Mouse (Mus musculus) urinary bladder, postnatal 14 days (tissue): ENCODE measurements at regions not wholly inside any gene's neighbourhood (a gene's known extent, or its start where the extent isn't known, plus 50 kb on each side); places are given as distances from the start of the nearest gene placed in this dataset.
A peak's percentile ranks its signal among the peaks of the same experiment; 100 is the strongest.

Experiments
- DNase-seq: peaks from one replicate; pipeline ENCODE4 v3.0.0; 2021; ENCODE audit warnings: low spot score

GRCm38 (mm10) chr1:73857497-73857896 is 266.8 kb downstream of the Tns1 start:
- DNase-seq = no peak

GRCm38 (mm10) chr1:73856811-73857210 is 267.4 kb downstream of the Tns1 start:
- no peak for DNase-seq

- no peak for DNase-seq
These were observed 268.9 kb downstream of the Tns1 start for GRCm38 (mm10) chr1:73855306-73855705.

DNA sequence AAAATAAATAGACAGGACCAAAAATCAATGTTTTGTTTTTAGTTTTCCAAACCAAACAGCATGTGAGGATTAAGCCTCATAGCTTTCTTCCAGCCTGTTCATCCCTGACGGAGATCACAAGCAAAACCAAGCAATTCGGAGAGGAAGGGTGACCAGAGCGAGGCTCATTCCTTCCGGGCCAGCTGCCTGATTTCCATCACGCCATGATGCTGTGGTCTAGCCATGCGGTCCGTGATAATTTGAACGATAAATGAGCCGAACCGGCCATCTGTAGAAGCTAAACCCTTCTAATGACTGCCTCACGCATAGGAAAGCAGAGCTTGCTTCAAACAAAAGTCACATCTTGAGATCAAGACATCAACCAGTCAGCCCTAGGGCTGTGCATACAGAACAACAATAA is 270.4 kb downstream of the Tns1 start:
- no peak for DNase-seq

DNA sequence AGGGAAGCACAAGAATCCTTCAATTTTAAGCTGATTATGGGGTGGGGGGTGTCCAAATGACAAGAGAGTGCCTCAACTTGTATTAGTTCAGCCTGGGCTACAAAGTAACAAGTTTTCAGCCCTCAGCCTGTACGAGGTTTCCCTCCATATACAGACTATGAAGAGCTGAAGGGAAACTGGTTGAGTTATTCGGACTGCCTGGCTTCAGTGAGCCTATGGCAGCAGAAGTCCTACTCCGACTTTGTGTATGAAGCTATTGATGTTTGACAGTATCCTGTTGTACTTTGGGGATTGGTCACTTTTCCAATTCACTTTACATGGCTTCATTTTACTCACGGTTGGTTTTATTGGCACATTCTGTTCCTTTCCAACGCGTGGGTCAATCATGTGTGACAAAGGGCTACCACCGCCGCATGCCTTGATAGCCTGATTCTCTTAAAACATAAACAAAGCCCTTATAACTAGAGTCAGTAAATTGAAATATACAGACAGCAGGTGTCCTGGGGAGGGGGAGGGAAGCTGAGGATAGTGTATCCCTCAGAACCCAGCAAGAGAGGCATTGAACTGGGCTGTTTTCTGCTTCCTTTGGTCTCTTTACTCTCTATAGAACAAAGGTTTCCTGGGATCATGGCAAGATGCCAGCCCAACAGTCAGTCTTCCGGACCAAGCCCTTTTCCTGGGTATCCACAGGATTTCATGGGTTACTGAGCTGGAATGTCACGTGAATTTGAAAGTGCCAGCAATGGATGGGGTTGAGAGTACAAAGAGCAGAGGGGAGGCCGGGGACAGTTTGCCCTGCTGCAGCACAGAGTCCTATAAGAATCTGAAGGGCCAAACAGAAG is 273.9 kb downstream of the Tns1 start:
- no peak for DNase-seq

- no peak for DNase-seq
These were observed 275.9 kb downstream of the Tns1 start for GRCm38 (mm10) chr1:73848370-73848769.

- DNase-seq = no peak
These were observed 277.1 kb downstream of the Tns1 start for GRCm38 (mm10) chr1:73847126-73847525.

DNA sequence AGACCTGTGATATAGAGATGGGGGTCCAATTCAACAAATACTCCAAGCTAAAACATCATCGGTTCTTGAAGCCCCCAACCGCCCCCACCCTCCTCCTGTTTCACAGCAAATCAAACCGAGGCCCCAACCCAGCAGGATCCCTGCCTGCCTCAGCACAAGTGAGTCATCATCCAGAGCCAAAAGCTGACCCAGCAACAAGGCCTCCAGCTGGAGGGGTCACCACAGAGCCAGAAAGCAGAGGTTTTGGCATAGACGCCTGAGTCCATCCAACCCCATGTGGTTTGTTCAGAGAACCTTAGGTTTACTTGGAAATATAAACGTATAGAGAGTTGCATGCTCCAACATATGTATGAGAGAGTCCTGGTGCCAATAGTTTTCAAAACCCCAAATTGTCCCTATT is 279.1 kb downstream of the Tns1 start:
- no peak for DNase-seq

DNA sequence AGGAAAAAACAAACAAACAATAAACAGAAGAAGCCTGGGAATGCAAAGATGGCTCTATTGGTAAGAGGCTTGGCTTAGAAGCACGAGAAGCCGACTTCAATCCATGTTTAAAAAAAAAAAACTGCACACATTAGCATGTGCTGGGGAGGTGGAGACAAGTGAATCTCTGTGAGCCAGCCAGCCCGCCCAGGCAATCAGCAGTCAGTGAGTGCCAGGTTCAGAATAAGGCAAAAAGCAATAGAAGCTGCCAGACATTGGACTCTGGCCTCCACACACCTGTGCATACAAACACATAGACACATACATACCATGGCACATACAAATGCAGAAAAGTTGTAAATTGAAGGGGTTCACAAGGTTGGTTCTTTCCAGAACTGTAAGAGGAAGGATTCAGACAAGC is 279.7 kb downstream of the Tns1 start:
- no peak for DNase-seq

DNA sequence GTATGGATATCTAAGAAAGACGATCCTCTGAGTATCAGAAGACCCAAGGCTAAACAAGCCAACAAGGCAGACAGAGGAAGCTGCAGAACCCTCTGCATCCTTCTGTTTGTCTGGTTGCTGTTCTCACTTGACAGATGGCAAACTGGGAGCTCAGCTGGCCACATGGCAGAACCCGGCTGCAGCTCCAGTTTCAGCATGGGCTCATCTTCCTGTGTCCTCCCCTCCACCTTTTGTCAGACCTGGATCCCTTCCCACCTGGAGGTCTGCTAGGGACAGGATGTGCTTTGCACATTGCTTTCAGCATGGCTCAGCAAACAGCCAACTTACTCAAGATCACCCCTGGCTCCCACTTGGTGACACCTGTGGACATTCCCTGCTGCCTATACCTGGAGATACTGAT is 284.9 kb downstream of the Tns1 start:
- DNase-seq = no peak

DNA sequence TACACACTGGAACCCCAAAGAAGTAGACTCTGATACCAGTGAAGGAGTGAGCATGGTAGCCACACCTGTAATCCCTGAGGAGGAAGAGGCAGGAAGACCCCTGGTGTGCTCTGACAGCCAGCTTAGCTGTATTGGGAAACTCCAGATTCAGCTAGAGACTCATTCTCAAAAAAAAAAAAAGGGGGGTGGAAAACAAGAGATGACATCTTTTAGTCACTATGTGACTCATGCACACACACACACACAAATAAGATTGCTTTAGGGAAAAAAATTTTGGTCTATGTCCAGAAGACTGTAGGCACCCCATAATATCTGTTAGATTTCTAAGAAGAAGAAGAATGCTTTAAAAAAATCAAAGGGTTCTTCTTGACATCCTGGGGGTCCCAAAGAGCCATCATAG is 287.6 kb downstream of the Tns1 start:
- no peak for DNase-seq

DNA sequence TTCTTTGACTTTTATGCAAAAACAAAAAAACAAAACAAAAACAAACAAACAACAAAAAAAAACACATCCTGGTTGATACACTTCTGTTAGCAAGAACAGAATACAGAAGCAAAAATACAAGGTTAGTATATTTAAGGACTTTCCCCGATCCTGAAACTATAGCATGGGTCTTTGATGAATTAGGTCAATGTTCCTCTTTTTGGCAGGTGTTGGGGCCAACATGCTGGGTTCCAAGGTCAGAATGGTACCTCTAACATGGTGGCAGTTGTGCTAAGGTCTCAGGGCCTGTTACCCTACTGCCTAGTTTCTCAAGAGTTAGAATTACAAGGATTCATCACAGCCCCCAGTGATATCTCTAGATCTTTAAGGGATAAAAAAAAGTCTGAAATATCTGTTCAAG is 289.7 kb downstream of the Tns1 start:
- DNase-seq = no peak

GRCm38 (mm10) chr1:73830486-73831132 is 293.6 kb downstream of the Tns1 start:
- DNase-seq = no peak

DNA sequence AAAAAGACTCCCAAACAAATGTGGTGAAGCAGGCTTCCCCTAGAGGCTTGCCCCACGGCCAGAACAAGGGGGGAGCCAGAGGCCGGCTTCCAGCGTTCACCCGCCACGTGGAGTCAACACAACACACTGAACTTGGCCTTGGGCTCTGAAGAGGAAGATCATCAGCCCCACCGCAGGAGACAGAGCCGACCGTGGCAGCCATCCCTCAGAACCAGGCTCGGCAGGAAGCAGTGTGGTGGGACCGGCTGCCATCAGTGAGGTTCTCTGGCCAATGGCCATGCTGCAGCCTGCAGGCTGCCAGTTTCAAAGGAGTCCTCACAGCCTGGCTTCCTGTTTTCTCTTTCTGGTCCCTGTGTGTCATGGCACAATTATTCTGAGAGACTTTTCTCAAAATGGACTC is 295.3 kb downstream of the Tns1 start:
- DNase-seq = no peak

DNA sequence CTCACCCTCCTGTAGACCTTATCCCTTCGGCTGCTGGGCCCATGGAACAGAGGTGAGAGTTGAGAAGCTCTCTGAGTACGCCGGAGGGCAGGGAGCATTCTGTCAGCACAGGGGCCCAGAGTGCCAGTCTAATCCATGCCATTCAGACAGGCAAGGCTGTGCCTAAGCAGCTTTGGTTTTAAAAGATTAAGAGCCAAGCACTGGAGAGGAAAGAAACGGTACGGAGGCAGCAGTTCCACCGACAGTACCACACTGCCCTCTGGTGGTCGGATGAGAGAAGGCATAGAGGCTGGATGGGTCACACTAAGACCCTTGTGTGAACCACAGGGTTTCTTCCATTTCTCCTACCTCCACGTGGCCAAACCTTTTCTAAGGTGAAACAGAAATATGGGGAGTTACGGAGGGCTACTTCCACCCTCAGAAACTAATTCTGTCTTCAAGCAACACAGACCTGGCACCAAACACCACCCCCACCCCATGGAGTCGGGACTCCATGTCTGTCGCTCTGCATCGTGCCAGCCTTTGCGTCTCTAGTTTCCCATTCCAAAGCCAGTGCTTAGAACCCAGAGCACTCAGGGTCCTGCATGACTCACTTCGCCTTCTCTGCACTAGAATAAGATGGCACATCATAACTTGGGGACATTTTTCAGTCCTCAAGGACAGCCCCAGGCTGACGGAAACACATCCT is 297.9 kb downstream of the Tns1 start:
- peak; percentile 88 for DNase-seq

DNA sequence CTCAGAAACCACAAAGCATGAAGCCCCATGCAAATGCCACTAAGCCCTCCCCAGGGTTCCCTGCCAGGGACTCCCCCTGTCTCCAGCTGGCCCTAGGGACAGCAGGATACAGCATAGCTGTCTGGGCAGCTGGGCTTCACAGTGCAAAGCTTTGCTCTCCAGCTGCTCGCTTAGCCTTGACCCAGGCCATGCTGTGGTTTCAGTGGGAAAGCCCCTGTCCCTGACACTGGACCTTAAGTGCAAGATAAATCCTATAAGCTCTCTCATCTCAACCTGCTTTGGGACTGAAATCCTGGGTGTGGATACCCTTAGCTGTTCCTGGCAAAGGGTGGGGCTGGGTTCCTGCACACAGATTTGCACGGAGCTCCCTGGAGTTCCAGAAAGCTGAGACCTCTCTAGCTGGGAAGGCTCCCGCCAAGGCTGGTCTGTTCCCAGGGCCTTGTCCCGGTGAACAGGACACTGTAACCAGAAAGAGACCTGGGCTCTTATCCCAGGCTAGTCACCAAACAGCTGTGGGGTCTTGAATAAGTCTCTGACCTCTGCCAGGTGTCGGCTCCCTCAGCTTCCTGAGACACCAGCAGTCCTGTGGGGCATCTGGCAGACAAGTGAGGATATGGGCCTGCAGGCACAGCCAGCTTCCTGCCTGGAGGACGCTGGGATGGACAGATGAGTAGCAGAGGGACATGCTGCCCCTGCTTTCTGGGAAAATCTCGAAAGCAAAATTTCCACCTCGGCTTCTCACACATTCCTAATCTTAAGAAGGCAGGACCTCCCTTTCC is 299.7 kb downstream of the Tns1 start:
- no peak for DNase-seq

- peak; percentile 7 for DNase-seq
These were observed 300.5 kb downstream of the Tns1 start for GRCm38 (mm10) chr1:73823726-73824125.

GRCm38 (mm10) chr1:73822616-73823015 is 301.6 kb downstream of the Tns1 start:
- DNase-seq = no peak

DNA sequence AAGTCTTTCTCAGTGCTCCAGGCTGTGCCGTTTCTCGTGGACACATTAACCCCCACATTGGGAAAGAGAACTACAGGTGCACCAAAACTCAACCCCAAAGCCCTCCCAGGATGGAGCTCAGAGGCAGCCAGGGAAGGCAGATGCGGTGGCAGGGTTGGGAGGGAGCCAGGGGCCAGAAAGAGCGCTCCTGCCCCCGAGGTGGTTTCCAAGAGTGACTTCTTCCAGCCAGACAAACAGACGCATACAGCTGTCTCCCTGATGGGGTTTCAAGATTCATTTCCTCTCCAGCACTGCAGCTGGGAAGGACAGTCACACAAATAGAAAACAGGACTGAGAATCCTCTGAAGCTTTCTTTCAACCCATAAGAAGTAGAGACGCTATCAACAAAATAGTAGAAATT is 303.5 kb downstream of the Tns1 start:
- DNase-seq = no peak

DNA sequence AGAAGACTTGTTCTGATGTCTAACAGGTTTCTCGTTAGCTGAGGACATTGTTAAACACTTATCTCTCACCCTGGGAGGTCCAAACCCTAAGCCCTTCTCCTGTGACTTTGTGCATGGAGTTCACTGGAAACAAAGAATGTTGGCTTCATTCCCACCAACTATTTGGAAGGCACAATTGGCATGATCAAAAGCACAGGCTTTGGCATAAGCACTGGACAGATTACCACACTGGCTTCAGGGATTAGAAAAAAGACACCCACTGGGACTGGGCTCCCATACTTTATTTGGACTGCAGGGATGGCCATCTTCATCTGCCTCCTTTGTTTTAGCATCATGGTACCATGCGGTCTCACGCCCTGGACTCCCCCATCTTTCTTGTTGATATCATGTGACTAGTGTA is 317.0 kb downstream of the Tns1 start:
- no peak for DNase-seq

DNA sequence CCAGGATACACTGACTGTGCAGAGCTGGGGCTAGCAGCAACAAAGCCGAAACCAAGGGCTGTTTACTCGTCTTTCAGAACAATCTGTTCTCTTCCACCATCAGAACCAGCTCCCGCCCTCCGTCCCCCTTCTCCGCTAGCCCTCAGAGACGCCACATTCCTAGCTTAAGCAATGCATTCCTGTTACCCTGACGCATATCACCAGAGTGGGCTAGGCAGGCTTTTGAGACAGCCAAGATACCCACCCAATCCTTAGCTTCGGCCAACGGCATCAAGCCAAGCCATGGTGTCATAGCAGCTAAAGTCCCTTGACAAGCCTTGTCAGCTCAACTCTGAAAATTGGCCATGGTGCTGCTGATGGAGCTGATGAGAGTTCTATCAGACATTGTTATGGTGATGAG is 319.1 kb downstream of the Tns1 start:
- peak; percentile 35 for DNase-seq

DNA sequence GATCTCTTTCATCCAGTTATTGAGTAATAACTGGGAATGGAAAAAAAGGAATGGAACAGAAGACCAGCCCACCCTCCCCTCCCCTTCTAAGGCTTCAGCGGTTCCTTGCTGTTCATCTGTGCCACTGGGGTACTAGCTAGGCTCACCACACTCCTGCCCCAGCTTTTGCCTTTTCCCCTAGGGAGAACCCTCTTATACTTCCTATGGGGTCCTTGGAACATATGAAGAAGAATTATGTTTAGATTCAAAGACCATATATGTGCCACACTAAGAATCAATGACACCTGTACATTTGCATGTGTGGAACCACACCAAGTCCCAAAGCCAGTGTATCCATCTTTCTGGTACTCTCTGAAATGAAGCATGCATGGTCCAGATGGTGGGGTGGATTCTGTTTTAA is 324.3 kb downstream of the Tns1 start:
- no peak for DNase-seq
